Mouse (Mus musculus): ENCODE data around the gene Hook2. TPM values are rescaled to one million over a fixed set of nuclear protein-coding genes. Genes with fewer than 3 reads are reported as not detected.

Hook2 gene
- polyA plus RNA-seq, 1 experiment from 2014 or later = 68.6 TPM

DNA sequence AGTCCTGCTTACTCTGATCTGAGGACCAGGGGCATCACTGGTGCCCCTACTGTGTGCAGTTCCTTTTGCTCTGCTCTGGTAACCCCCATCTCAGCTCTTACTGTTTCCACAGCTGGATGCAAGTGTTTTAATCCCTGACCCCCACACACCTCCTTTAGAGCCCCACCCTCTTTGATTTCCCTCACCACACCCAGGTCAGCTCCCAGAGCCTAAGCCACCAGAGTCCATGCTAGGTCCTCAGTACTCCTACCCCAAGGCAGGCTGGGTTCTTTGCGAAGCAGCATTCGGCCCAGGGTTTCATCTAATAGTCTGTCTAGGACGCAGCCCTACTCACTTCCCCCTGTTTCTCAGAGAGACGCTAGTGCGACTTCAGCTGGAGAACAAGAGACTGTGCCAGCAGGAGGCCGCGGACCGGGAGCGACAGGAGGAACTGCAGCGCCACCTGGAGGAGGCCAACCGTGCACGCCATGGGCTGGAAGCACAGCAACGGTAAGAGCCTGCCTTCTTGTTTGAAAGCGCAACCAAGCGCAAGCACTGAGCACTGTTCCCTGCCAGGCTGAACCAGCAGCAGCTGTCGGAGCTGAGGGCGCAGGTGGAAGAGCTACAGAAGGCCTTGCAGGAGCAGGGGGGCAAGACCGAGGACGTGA, 7.4 kb downstream of the Hook2 start:
- Histone ChIP-seq H3K36me3 (ENCODE audit: control insufficient read depth, insufficient read depth) (peaks cover 34% of the 10 kb centered on the region), H3K9ac (ENCODE audit: low read depth, low read length) (no peak overlapping the region), H3K27ac (ENCODE audit: low read depth, low read length) (no peak overlapping the region; the same call in 1 of the 2 replicates), H3K4me1 (replicated peaks; ENCODE audit: control insufficient read depth, insufficient read depth, low read length) (no peaks in the 10 kb centered on the region), H3K27me3 (replicated peaks; ENCODE audit: control insufficient read depth, insufficient read depth, low read length) (no peaks in the 10 kb centered on the region), H3K9me3 (ENCODE audit: control insufficient read depth) (no peaks in the 10 kb centered on the region), H3K4me3 (ENCODE audit: low read depth, low read length) (no peak overlapping the region), H3K4me2 (replicated peaks; ENCODE audit: low read depth) (no peak overlapping the region)
- WGBS = 14% methylated on average over 19 of the region's 19 CpGs
- TF ChIP-seq CTCF (IDR thresholded peaks at IDR 0.05; ENCODE audit: low read depth) = peak; percentile 98
- peak; percentile 55 for ATAC-seq

- no peak for ATAC-seq
- Histone ChIP-seq H3K27ac (ENCODE audit: low read depth, low read length) (no peak overlapping the region), H3K9me3 (ENCODE audit: control insufficient read depth) (no peaks in the 10 kb centered on the region), H3K27me3 (replicated peaks; ENCODE audit: control insufficient read depth, insufficient read depth, low read length) (peaks cover 31% of the 10 kb centered on the region), H3K4me3 (ENCODE audit: low read depth, low read length) (no peak overlapping the region), H3K36me3 (ENCODE audit: control insufficient read depth, insufficient read depth) (peaks cover 3% of the 10 kb centered on the region; the same call in 1 of the 2 replicates), H3K4me1 (replicated peaks; ENCODE audit: control insufficient read depth, insufficient read depth, low read length) (no peaks in the 10 kb centered on the region), H3K9ac (ENCODE audit: low read depth, low read length) (no peak overlapping the region), H3K4me2 (replicated peaks; ENCODE audit: low read depth) (no peak overlapping the region)
- peak; percentile 72 for TF ChIP-seq CTCF (IDR thresholded peaks at IDR 0.05; ENCODE audit: low read depth)
- 16% methylated on average over 25 of the region's 25 CpGs for WGBS
These were observed 17.3 kb downstream of the Hook2 start for GRCm38 (mm10) chr8:85007686-85008085.

DNA sequence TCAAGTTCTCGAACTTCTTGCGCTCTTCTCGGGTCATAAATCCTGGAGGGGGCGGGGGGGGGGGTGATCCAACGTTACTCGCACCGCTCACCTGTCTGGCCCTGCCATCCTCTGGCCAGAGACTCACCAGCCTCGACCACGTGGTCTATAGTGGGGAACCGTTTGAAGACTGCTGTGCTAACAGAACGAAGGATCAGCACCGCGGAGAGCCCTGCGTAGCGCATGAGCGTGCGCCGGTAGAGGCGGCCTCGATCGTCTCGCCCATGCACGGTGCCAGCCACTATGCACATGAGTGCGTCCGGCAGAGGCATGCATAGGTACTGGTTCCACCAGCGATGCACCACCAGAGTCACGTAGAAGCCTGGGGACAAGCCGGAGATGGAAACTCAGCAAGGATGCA, 20.8 kb downstream of the Hook2 start:
- H3K27ac ChIP-seq (ENCODE audit: low read depth, low read length) = no peak overlapping the region
- H3K36me3 ChIP-seq (ENCODE audit: control insufficient read depth, insufficient read depth) = no peaks in the 10 kb centered on the region
- peaks cover 36% of the 10 kb centered on the region for H3K27me3 ChIP-seq (replicated peaks; ENCODE audit: control insufficient read depth, insufficient read depth, low read length)
- TF ChIP-seq CTCF (IDR thresholded peaks at IDR 0.05; ENCODE audit: low read depth) = no peak
- no peak overlapping the region for H3K9ac ChIP-seq (ENCODE audit: low read depth, low read length)
- ATAC-seq = 0 out of 2 replicates have a peak, but pooled peaks have one; percentile 28
- WGBS = 8% methylated on average over 28 of the region's 28 CpGs
- no peaks in the 10 kb centered on the region for H3K9me3 ChIP-seq (ENCODE audit: control insufficient read depth)
- H3K4me2 ChIP-seq (replicated peaks; ENCODE audit: low read depth) = no peak overlapping the region
- no peaks in the 10 kb centered on the region for H3K4me1 ChIP-seq (replicated peaks; ENCODE audit: control insufficient read depth, insufficient read depth, low read length)
- H3K4me3 ChIP-seq (ENCODE audit: low read depth, low read length) = no peak overlapping the region

DNA sequence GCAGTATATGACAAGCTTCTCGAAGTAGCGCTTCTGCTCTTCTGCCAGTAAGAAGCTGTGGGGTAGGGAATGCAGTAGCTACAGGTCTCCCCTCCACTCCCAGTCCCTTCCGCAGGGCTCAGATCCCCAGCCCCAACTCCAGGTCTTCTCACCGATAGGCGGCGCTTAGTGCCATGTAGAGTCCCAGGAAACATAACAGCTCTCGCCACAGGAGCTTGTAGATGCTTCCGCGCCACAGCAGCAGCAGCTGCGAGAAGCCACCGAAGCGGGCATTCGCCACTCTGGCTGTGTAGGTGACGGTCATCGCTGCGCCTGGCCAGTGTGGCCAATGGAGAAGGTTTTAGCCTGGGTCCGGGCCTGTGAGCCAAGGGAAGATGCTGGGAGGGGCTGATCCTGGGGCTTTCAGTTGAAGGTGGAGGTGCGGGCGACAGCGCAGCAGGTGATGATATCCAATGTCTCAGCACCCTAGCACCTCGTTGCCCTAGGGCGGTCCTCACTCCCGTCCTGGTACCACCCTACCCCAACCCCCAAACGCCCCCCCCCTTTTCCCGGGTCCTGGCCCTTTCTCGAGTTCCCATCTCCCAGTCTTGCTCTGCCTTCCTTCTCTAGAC, 22.9 kb downstream of the Hook2 start:
- no peaks in the 10 kb centered on the region for H3K9me3 ChIP-seq (ENCODE audit: control insufficient read depth)
- no peaks in the 10 kb centered on the region for H3K4me1 ChIP-seq (replicated peaks; ENCODE audit: control insufficient read depth, insufficient read depth, low read length)
- H3K4me2 ChIP-seq (replicated peaks; ENCODE audit: low read depth) = peak overlapping the region; percentile 65
- 5% methylated on average over 25 of the region's 26 CpGs for WGBS
- peaks cover 9% of the 10 kb centered on the region for H3K36me3 ChIP-seq (ENCODE audit: control insufficient read depth, insufficient read depth)
- peaks cover 32% of the 10 kb centered on the region for H3K27me3 ChIP-seq (replicated peaks; ENCODE audit: control insufficient read depth, insufficient read depth, low read length)
- peak; percentile 84 for TF ChIP-seq CTCF (IDR thresholded peaks at IDR 0.05; ENCODE audit: low read depth)
- no peak overlapping the region for H3K9ac ChIP-seq (ENCODE audit: low read depth, low read length)
- H3K27ac ChIP-seq (ENCODE audit: low read depth, low read length) = no peak overlapping the region
- H3K4me3 ChIP-seq (ENCODE audit: low read depth, low read length) = peak overlapping the region; percentile 26
- ATAC-seq = peak; percentile 60

DNA sequence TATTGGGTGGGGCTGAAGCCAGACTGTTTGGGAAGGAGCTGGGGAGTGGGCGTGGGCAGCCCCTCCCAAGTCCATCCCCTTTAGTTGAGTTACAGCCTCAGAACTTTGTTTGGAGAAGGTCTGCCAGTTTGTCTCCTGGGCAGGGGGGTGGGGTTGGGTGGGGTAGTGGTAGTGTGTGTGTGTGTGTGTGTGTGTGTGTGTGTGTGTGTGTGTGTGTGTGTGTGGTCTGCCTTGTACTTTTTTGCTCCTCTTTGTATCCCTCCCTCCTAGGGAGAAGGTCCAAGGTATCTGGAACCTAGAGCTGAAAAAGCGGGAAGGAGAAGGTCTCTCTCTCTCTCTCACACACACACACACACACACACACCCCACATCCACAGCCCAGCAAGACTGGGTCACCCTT, 24.0 kb downstream of the Hook2 start, which contains the start of gene Best2:
Gene Best2 (minus strand): TSS at position 101 of the 400 bp plus-strand sequence.
- ATAC-seq = no peak
- TF ChIP-seq CTCF (IDR thresholded peaks at IDR 0.05; ENCODE audit: low read depth) = no peak
- H3K9ac ChIP-seq (ENCODE audit: low read depth, low read length) = no peak within 1 kb of the TSS

DNA sequence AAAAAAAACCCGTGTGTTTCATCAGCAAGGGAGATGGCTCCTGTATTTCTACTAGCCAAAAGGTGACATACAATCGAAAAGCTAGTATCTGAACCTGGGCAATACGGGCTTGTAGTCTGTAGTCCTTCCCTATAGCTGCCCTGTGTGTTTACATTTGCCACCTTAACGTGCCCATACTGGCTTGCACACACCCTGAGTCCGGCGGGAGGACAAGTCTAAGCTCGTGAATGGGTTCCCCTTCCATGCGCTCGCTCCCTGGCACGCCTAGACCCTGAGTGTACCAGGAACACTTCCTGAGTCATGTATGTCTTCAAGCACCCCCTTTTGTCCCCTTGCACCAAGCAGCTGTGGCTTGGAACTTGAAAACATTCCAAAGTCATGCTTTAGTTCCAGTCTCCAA, 26.3 kb downstream of the Hook2 start:
- Histone ChIP-seq H3K4me2 (replicated peaks; ENCODE audit: low read depth) (no peak overlapping the region), H3K27me3 (replicated peaks; ENCODE audit: control insufficient read depth, insufficient read depth, low read length) (peaks cover 11% of the 10 kb centered on the region), H3K9ac (ENCODE audit: low read depth, low read length) (no peak overlapping the region), H3K27ac (ENCODE audit: low read depth, low read length) (no peak overlapping the region), H3K4me1 (replicated peaks; ENCODE audit: control insufficient read depth, insufficient read depth, low read length) (no peaks in the 10 kb centered on the region), H3K36me3 (ENCODE audit: control insufficient read depth, insufficient read depth) (peaks cover 34% of the 10 kb centered on the region), H3K9me3 (ENCODE audit: control insufficient read depth) (no peaks in the 10 kb centered on the region), H3K4me3 (ENCODE audit: low read depth, low read length) (no peak overlapping the region)
- no peak for ATAC-seq
- 57% methylated on average over 10 of the region's 10 CpGs for WGBS
- TF ChIP-seq CTCF (IDR thresholded peaks at IDR 0.05; ENCODE audit: low read depth) = no peak

More for the DNA sequence above, 24.0 kb downstream of the Hook2 start, which contains the start of gene Best2:
- no peaks in the 10 kb centered on the region for H3K4me1 ChIP-seq (replicated peaks; ENCODE audit: control insufficient read depth, insufficient read depth, low read length)
- 46% methylated on average over 2 of the region's 2 CpGs for WGBS
- peaks cover 25% of the 10 kb centered on the region for H3K27me3 ChIP-seq (replicated peaks; ENCODE audit: control insufficient read depth, insufficient read depth, low read length)
- H3K36me3 ChIP-seq (ENCODE audit: control insufficient read depth, insufficient read depth) = peaks cover 20% of the 10 kb centered on the region
- no peaks in the 10 kb centered on the region for H3K9me3 ChIP-seq (ENCODE audit: control insufficient read depth)
- no peak within 1 kb of the TSS for H3K27ac ChIP-seq (ENCODE audit: low read depth, low read length)
- peak within 1 kb of the TSS; percentile 26 for H3K4me3 ChIP-seq (ENCODE audit: low read depth, low read length)
- H3K4me2 ChIP-seq (replicated peaks; ENCODE audit: low read depth) = peak within 1 kb of the TSS; percentile 65
